Mouse (Mus musculus): Measurements from ENCODE around the gene Chtf18.
A peak's percentile ranks its signal among the peaks of the same experiment; 100 is the strongest.

Chtf18 gene

GRCm38 (mm10) chr17:25735246-25735645, 8.0 kb upstream of the Chtf18 start:
- ATAC-seq (ENCODE audit: low TSS enrichment): no peak

- peak; percentile 39 for ATAC-seq (ENCODE audit: low TSS enrichment)
These were observed 4.9 kb upstream of the Chtf18 start for GRCm38 (mm10) chr17:25732082-25732481.

- 0 out of 2 replicates have a peak, but pooled peaks have one; percentile 4 for ATAC-seq (ENCODE audit: low TSS enrichment)
These were observed 721 bp upstream of the Chtf18 start for GRCm38 (mm10) chr17:25728009-25728270.

GRCm38 (mm10) chr17:25725264-25725663, 2.0 kb downstream of the Chtf18 start:
- ATAC-seq (ENCODE audit: low TSS enrichment): no peak

GRCm38 (mm10) chr17:25723919-25724318, 3.3 kb downstream of the Chtf18 start:
- ATAC-seq (ENCODE audit: low TSS enrichment): no peak

- no peak for ATAC-seq (ENCODE audit: low TSS enrichment)
These were observed 3.7 kb downstream of the Chtf18 start for GRCm38 (mm10) chr17:25723470-25723869.

GRCm38 (mm10) chr17:25721476-25721875, 5.7 kb downstream of the Chtf18 start:
- ATAC-seq (ENCODE audit: low TSS enrichment): no peak

GRCm38 (mm10) chr17:25717691-25718090, 9.5 kb downstream of the Chtf18 start:
- 0 out of 2 replicates have a peak, but pooled peaks have one; percentile 29 for ATAC-seq (ENCODE audit: low TSS enrichment)

- peak; percentile 78; the same call in 1 of the 2 replicates for ATAC-seq (ENCODE audit: low TSS enrichment)
These were observed 10.2 kb downstream of the Chtf18 start, which contains the start of gene Gng13 for GRCm38 (mm10) chr17:25716711-25717637. Gene Gng13 (plus strand): TSS chr17:25717171.

- no peak for ATAC-seq (ENCODE audit: low TSS enrichment)
These were observed 11.1 kb downstream of the Chtf18 start for GRCm38 (mm10) chr17:25716130-25716529.

- ATAC-seq (ENCODE audit: low TSS enrichment): no peak
These were observed 11.6 kb downstream of the Chtf18 start for GRCm38 (mm10) chr17:25715627-25716026.

GRCm38 (mm10) chr17:25711136-25711535, 16.1 kb downstream of the Chtf18 start:
- ATAC-seq (ENCODE audit: low TSS enrichment): no peak

GRCm38 (mm10) chr17:25709994-25710393, 17.2 kb downstream of the Chtf18 start:
- ATAC-seq (ENCODE audit: low TSS enrichment): no peak

- no peak for ATAC-seq (ENCODE audit: low TSS enrichment)
These were observed 26.2 kb downstream of the Chtf18 start for GRCm38 (mm10) chr17:25700863-25701496.

GRCm38 (mm10) chr17:25698446-25698845, 28.8 kb downstream of the Chtf18 start:
- peak; percentile 78 for ATAC-seq (ENCODE audit: low TSS enrichment)

- no peak for ATAC-seq (ENCODE audit: low TSS enrichment)
These were observed 31.0 kb downstream of the Chtf18 start for GRCm38 (mm10) chr17:25696263-25696662.

- ATAC-seq (ENCODE audit: low TSS enrichment): no peak
These were observed 38.3 kb downstream of the Chtf18 start for GRCm38 (mm10) chr17:25688922-25689321.

GRCm38 (mm10) chr17:25686323-25686722, 40.9 kb downstream of the Chtf18 start:
- no peak for ATAC-seq (ENCODE audit: low TSS enrichment)

- no peak for ATAC-seq (ENCODE audit: low TSS enrichment)
These were observed 45.6 kb downstream of the Chtf18 start for GRCm38 (mm10) chr17:25681636-25682035.

- no peak for ATAC-seq (ENCODE audit: low TSS enrichment)
These were observed 47.4 kb downstream of the Chtf18 start for GRCm38 (mm10) chr17:25679818-25680217.

- no peak for ATAC-seq (ENCODE audit: low TSS enrichment)
These were observed 49.2 kb downstream of the Chtf18 start for GRCm38 (mm10) chr17:25677969-25678368.

- ATAC-seq (ENCODE audit: low TSS enrichment): no peak
These were observed 54.2 kb downstream of the Chtf18 start for GRCm38 (mm10) chr17:25672982-25673381.

All from frontal cortex, adult (tissue).